Mouse (Mus musculus): ENCODE measurements around the gene Zfp385c.

Gene Zfp385c

DNA sequence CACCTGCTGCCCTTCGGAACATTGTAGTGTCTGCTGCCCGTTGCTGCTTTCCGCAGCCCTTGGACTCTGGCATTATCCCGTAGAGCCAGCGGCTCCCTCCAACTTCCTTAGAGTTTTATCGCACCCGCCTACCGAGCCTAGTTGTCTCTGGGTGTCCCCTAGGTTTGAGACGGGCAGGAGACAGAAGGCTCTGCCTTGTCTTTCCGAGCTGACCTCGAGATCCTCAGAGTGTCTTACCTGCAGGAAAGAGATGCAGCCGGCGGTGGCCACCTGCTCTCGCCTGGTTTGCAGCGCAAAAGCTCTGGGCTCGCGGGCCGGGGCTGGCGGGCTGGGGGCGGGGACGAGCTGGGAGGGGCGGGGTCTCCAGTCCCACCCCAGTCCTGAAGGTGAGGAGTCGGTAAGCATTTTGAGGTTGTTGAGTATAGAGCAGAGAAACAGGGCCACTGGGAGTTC, at the start of gene Zfp385c:
Gene Zfp385c (minus strand): TSS at position 292 of the 453 bp plus-strand sequence.
- DNase-seq, result no peak

DNA sequence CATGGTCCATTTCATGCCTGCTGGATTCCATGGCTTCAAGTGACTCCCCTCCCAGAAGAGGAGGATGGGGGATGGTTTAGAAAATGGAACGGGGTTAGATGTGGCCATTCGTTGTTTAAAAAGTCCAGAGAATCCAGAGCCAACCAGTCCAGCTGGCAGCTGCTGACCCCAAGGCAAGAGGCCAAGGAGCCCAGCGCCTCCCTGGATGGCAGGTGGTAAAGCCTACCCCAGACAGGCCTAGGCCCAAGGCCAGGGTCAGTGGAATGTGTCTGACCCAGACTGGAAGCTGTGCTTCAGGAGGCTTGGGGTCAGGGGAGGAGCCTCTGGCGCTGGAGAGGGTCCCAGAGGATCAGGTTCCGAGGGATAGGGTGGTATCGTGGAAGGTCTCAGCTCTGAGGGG, 49.1 kb upstream of the Zfp385c start:
- DNase-seq, result peak; percentile 47

DNA sequence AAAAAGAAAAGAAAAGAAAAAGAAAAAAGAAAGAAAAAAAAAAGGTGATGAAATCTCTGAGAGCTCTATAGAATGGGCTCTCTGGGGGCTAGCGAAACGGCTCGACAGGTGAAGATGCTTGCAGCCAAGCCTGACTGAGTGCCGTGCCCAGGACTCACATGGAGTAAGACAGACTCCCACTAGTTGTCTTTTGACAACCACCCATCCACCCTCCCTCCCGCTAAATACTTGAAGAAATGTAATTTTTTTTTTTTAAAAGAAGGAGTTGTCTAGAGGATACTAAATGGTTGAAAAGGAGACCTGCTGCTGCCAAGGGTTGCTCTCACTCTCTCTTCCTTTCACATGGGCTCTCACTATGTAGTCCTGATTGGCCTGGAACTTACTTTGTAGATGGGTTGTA, 46.5 kb upstream of the Zfp385c start:
- no peak for DNase-seq

DNA sequence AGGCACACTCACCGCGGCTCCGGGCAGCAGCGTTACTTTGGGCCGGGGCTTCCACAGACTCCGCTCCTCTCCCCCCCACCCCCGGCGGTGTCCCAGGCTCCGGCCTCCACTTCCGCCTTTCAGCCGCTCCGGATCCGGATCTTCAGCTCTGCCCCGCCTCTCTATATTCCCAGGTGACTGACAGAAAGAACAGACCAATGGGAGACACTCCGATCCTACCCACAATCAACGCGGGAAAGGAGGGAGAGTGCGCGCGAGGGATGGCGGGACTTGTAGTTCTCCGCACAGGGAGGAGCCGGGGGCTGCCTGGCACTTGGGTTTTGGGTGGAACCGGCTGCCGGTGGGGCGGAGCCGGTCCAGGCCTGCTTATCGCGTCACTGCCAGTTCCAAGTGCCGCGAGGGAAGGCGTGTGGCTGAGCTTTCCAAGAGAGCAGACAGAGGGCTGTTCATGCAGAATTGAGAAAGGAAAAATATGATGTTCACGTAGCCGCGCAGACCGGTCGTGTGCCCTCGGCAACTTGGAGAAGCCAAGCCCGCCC, 45.9 kb upstream of the Zfp385c start, which contains the start of gene Rab5c:
Gene Rab5c (minus strand): TSS at position 150 of the 539 bp plus-strand sequence.
- peak; percentile 99 for DNase-seq

DNA sequence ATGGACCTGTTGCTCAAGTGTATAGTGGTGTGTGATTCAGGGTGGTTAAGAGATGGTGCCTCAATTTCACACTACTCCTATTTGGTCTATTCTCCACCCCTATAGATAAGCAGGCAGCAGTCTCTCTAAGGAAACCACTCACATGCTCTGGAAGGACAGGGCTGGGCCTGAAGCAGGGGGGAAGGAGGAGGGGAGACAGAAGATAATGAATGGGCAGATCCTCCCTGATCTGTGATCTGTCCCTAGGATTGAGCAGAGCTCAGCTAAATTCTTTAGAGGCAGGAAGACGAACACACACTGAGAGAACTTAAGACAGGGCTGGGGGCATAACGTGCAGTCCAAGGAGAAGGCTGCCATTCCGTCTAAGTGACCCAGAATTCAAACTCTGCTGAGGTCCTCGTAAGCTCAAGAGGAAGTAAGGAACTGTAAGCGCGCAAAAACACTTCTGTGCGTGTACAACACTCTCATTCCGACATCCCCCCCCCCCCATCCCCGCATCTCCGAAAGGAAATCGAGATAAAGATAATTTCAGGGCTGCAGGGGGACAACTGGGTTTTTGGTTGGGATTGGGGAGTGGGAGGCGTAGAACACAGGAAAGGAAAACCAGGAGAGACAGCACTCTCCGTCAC, 45.0 kb upstream of the Zfp385c start:
- DNase-seq, result no peak

DNA sequence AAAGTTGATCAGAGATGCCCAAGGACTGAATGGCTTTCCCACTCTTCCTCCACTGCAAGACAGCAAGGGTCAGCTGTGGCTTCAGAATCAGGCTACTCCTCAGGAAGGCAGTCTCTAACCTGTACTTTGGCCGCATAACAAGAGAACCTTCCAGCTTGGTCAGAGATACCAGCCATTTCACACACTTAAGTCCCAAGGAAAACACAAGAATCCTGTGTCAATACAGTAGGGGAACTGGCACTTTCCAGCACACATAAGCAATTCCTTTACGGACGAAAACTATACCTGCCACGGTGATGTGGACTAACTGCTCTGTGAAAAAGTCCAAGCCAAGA, 44.5 kb upstream of the Zfp385c start:
- DNase-seq, result no peak

DNA sequence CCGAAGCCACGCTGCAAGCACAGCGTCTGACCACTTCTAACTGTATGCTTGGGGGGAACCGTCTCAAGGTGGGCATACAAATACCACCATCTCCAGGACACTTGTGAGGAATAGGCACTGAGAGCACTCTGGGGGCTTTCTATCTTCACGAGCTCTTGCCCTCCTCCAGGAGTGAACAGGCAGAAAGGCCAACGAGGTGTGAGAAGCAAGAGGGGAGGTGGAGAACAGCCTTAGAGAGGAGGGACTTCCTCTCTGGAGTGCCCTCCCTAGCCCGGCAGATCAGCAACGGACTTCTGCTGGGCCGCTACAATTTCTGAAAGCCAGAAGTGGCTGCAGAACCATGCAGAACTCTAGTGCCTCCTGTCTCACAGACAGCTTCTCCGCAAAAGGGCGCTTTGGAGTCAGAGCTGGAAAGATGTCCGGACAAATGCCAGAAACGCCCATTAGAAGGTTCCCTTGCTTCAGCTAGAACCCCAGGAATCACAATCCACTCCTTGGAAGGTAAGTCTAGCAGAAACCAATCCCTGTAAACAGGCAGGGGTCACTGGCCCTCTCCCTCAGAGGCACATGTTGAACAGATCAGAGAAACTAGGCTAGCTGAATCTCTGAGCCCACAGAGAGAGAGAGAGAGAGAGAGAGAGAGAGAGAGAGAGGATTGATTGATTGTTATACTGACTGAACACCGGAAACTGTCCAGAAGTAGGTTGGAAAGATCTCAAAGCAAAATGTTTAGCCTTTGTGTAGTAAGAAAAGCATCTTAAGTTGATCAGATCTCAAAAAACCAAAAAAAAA, 43.9 kb upstream of the Zfp385c start:
- no peak for DNase-seq

DNA sequence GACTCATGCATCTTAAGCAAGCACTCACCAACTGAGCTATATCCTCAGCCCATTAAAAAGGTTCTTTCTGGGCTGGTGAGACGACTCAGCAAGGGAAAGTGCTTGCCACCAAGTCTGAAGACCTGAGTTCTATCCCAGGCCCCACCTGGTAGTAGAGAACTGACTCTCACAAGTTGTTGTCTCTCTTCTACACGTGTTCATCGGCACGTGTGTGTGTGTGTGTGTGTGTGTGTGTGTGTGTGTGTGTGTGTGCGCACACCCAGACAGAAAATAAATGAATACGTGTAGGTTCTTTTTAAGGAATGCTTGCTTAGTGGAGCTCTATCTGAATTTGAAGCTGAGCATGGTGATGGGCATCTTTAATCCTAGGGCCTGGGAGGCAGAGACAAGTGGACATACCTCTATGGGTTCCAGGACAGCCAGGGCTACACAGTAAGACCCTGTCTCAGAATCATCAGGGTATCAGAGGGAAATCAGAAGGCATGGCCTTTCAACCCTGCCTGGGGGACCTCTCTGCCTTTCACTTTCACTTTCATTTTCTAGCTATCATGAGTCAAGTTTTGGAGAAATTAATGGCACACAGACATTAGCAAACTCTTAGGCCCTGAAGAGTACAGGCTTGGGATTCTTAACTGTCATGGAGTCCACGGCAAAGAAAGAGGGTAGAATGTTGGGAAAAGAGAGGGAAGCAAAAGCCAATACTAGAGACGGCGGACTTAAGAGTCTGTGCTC, 43.0 kb upstream of the Zfp385c start:
- DNase-seq, result no peak

DNA sequence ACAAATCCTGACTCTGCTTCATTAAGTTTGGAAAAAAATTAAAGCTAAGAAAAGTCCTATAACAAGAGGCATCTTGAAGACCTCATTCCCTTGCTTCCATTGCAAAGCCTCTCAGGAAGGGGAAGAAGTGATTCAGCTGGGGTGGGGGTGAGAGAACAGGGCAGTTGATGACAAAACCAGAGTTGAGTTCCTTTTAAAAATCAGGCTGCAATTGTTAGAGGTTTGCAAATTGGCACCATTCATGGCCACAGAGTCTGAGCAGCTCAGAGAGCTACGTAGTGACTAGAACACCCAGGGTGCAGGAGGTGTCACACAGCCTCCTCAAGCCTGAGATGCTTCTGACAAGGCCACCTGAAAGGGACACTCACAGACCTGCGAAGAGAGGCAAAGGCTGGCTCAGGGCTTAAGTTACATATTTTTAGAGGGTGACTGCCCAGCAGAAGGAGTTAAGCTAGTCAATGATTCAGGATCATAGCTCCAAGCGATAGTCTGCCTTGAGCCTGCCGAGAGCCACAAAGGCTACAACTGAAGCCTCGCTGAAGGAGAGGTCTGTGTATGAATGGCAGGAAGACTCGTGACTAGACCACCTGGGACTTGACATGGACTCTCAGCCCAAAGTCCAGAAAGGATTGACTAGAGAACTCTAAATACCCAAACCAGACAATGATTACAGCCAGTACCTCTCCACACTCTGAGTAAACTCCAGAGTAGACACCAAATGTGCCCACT, 38.4 kb upstream of the Zfp385c start:
- DNase-seq, result no peak

DNA sequence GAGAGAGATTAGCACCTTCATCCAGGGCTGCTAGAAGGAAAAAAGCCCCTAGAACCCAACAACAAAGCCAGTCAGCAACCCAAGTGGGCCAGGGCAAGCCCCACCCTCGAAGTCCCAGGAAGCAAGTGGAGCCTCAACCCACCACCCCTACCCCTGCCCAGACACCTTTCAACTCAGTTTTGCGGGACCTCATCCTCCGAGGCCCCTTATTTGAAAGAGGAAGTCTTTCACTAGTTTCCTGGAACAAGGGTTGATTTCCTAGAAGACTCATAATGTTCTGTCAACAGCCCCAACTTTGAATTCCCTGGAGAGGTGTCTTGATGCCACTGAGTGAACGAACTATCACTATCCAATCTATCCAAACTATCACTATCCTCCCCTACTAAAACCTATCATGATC, 37.7 kb upstream of the Zfp385c start:
- DNase-seq, result no peak

DNA sequence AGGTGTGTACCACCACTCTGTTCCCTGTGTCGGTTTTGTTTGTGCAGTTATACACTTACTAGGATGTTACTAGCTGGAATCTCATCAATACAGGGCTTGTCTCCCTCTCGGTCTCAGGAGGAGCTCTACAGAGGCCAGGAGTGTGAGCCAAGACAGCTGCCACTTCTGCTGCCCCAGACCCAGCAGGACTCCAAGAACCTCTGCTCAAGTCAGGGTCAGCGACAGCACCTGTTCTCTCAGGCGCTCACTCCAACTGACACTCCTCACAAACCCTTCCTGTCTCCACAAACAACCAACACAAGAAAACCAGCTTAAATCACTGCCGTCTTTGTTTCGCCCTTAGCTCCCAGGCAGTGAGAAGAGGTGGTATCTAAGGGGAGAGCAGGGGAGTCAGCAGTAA, 36.3 kb upstream of the Zfp385c start:
- DNase-seq, result no peak

DNA sequence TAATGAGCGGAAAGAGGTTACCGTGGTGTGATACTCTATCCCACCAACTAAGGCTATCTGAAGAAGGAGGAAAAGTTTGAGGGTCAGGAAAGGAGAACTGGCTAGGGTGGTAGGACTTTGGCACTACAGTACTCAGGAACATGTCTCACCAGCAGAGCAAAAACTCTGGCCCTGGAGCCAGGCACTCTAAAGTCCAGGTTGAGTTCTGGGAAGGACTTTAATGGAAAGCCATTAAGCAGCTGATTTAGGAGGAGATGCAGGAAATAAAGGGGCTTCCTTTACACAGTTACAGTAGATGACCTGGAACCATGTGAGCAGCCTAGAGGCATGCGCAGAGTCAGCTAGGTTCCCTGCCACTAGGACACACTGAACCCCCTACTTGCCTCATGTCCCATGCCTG, 34.9 kb upstream of the Zfp385c start:
- DNase-seq, result no peak

DNA sequence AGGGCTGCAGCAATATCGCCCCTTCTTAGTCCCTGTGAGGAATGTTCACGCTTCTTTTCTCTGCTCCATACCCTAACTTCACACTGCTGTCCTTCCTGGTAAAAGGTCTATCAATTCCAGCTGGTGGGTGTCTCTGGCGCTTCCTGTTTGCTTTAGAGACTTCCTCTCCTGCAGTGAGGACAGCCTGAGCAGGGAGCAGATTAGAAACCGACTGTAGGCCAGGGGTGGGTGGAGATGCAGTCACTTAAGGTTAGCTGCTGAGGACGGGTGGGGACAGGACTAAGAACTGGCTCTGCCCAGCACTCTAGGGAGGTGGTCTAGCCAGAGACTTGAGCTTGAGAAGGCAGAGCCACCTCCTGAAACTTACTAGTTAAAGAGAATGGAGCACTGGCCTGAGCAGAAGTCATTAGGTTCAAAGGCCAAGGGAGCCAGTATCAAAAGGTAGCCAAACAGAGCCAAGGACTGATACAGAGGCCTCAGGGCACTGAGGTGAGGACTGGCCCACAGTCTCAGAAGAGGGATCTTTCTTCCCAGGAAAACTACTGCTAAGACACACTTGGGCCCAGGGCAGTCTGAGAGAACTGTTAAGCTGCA, 32.8 kb upstream of the Zfp385c start:
- no peak for DNase-seq

DNA sequence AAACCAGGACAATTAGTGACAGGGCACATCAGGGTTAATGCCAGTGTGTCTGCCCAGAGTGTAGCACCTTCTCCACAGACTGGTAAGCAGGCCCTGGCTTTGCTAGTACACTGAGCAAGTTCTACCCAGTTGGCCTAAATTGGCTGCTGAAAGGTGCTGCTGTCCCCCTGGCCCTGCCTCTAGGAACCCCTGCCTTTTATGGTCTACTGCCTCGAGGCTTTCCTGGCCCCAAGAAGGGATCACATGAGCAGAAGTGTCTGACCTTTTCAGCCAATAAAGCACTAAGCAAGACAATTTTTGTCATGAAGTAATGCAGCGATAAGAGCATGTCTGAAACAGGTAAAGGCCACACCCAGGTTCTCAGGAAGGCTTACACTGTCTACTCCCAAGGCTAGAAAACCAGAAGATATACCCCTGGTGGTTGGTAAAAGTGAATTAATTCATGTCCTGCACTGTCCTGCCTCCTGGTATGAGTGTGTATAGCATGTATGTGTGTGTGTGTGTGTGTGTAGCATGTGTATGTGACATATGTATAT, 30.3 kb upstream of the Zfp385c start:
- DNase-seq, result no peak

DNA sequence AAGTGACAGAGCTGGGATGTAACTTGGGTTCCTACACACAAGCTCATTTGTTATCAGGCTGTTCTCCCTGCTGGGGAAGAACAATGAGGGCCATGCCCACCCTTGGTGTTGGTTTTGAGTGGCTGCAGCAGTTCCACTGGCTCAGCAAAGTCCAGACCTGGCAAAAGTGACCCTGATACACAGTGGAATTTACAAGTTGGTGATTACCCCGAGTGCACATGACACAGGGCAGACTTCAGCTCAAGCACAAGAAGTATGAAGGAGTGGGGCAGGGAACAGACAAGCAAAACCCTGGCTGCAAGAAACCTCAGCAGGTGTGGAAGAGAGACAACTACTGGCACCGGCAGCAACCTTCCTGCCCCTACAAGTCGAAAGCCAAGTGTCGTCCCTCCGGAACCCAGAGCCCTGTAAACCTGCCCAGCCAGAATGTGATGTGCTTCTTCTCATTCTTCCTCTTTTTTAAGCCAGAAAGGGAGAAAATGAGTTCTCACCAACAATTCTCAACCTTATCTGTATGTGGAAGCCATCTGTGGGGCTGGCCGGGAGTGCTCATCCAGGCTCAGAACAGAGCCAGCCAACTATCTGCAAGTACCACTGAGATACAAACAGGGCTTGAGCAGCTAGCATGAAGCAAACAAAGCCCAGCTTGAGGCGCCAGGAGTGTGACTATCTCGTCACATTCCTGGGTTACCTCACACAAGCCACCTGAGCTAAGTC, 29.7 kb upstream of the Zfp385c start:
- no peak for DNase-seq

DNA sequence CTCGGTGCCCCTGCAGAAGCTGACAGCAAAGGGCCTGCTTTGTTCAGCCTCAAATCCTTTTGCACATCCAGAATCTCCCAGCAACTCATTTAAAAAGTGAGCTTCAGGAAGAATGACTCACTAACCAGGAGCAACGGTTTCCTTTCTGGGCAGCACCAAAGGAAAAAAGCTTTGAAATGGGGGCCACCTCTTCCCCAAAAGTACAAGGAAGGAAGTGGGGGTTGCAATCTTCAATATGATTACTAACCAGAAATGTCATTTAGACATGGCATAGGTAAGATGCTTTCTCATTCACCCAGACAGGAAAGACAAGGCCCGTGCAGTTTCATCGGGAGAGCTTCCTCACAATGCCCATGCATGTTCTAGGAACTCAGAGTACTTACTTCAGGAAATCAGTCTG, 29.0 kb upstream of the Zfp385c start:
- DNase-seq, result no peak

DNA sequence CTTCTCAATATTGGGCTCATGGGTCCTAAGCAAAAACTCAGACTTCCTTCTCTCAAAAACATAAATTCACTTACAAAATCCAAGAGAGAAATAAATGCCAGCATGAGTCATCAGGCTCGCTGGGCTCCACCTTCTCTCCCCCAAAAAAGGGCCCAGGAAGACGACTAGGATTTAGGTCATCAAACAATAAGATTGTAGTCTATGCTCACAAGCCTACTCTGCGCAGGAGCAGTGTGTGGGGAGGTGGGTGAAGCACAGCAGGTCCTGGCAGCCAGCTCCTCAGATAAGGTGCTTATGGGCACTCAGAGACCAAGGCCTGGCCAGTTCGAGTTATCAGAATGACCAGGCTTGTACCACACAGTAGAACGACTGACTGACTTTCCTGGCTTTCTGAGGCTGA, 28.1 kb upstream of the Zfp385c start:
- DNase-seq, result no peak

DNA sequence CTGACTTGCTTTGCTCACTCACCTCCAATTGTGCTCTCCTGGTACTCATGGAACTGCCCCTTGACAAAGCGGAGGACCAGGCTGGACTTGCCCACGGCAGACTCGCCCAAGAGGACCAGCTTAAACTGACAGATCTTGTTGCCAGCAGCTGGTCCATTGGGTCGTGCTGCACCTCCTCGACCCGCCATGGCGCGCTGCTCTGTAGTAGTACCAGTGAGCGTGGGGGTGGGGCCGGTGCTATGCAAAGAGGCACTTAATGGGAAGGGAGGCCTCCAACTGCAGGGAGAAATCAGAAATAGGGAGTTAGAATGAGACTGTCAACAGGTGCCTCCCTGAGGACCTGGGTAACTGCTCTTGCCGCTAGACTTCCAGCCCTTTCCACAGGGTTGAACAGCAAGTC, 27.6 kb upstream of the Zfp385c start:
- DNase-seq, result no peak

DNA sequence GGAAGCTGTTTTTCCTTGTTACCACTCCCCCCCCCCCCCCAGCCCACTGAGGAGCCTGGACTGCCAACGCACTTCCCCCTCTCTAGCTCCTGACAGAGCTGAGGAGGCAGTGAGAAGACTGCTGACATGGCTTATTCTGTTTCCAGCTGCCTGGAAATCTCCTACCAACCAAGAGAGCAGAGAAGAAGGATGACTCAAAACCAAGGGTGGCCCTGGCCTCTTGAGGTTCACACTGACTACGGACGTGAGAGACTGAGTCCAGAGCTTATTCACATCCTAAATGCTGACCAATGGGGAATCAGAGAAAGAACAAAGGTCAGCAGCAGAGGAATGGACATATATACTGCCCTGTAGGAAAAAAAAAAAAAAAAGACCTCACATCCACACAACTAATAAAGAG, 27.1 kb upstream of the Zfp385c start:
- no peak for DNase-seq

DNA sequence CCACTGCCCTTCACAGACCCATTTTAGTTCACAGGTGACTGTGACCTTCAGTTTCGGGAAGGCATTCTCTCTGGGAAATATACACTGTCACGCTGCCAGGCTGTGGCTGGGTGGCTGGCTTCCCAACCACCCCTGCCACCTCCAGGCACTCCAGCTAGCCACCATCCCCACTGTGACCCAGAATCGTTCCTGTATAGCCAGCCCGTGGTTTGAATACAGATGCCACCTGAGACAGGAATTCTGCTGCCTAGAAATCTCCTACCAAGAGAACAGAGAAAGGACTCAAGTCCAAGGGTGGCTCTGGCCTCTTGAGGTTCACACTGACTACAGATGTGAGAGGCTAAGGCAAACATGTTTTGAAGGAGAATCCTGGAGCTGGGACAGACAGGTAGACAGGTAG, 26.6 kb upstream of the Zfp385c start:
- DNase-seq, result no peak

DNA sequence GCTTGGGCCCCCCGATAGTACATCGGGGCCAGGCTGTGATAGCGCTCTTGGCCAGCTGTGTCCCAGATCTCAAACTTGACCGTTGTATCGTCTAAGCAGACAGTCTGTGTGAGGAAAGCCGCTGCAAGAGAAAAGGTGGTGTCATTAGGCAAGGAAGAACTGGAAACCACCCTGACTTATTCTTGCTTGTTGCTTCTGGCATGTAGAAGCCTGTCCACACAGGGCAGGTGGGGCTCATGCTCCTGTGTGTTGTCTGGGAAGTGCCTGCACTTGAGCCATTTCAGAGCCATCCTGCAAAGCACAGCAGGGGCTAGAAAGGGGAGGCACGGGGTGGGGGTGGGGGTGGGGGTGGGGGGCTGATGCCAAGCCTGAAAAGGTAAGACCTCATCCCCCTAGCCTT, 26.2 kb upstream of the Zfp385c start:
- no peak for DNase-seq

DNA sequence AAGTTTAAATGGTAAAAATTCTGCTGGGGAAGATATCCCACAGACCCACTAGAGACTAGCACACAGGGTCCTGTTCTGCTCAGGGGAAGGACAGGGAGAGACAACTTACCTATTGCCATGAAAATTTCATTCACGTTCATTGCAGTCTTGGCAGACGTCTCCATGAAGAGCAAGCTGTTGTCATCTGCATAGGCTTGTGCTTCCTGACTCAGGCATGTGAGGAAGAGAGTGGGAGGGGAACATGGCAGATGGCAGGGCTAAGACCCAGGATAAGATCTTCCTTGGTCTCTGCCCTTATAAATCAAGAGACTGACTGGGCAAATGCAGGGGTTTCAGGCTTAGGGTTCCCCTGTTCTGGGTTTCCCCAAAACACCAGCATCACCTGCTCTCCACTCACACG, 24.4 kb upstream of the Zfp385c start:
- no peak for DNase-seq

Data from cerebellum, adult 11-12 months (tissue).